Mouse (Mus musculus) limb, embryonic 13.5 days (tissue): ENCODE measurements around the gene Slitrk4. TPM values are rescaled to one million over a fixed set of nuclear protein-coding genes. Genes with fewer than 3 reads are reported as not detected.

Experiments used
- ATAC-seq: fragments of 200-750 bp; cut with Nextera tagmentation; 2 replicates; pipeline ENCODE4 v1.8.0; 2017; ENCODE audit warnings: low read depth, moderate number of reproducible peaks, moderate TSS enrichment; ENCODE audit not compliant: low FRiP score
- H3K27ac ChIP-seq: fragments of 300-500 bp; sonication (generic); 2 replicates; pipeline ENCODE4 v1.5.1; 2015; ENCODE audit warnings: inconsistent platforms, mild to moderate bottlenecking, moderate library complexity
- H3K27me3 ChIP-seq: fragments of 300-500 bp; sonication (generic); 2 replicates; pipeline ENCODE4 v1.6.1; 2015; ENCODE audit warnings: mild to moderate bottlenecking, inconsistent platforms
- H3K36me3 ChIP-seq: fragments of 300-500 bp; sonication (generic); 2 replicates; pipeline ENCODE4 v1.6.1; 2015; ENCODE audit warnings: inconsistent platforms, mild to moderate bottlenecking, moderate library complexity
- H3K4me1 ChIP-seq: fragments of 300-500 bp; sonication (generic); 2 replicates; pipeline ENCODE4 v1.6.1; 2015; ENCODE audit warnings: inconsistent platforms
- H3K4me2 ChIP-seq: fragments of 300-500 bp; sonication (generic); replicated peaks from 2 replicates; pipeline ENCODE4 v1.6.1; 2015; ENCODE audit warnings: inconsistent platforms, mild to moderate bottlenecking, moderate library complexity
- H3K4me3 ChIP-seq: fragments of 300-500 bp; sonication (generic); 2 replicates; pipeline ENCODE4 v1.5.1; 2015; ENCODE audit warnings: moderate library complexity, mild to moderate bottlenecking, inconsistent platforms
- H3K9ac ChIP-seq: fragments of 300-500 bp; sonication (generic); 2 replicates; pipeline ENCODE4 v1.6.1; 2015; ENCODE audit warnings: mild to moderate bottlenecking, inconsistent platforms
- H3K9me3 ChIP-seq: fragments of 300-500 bp; sonication (generic); 2 replicates; pipeline ENCODE4 v1.6.1; 2016; ENCODE audit warnings: inconsistent platforms
- WGBS: fragments of 180-500 bp; shearing (Covaris S2); methylation state at CpG from one replicate; pipeline ENCODE4 v1.1.7; 2015; 5-methylcytosine and 5-hydroxymethylcytosine counted together
- polyA plus RNA-seq: library from polyadenylated mRNA; unstranded; fragments of >200 nt; fragmentation: Nextera tagmentation; extraction: Ambion mirVana; gene quantifications from 2 replicates; pipeline ENCODE4 v1.2.1, GENCODE M21; 2015

Slitrk4 gene
- 2.4 and 3.1 TPM in 2 replicates for polyA plus RNA-seq

DNA sequence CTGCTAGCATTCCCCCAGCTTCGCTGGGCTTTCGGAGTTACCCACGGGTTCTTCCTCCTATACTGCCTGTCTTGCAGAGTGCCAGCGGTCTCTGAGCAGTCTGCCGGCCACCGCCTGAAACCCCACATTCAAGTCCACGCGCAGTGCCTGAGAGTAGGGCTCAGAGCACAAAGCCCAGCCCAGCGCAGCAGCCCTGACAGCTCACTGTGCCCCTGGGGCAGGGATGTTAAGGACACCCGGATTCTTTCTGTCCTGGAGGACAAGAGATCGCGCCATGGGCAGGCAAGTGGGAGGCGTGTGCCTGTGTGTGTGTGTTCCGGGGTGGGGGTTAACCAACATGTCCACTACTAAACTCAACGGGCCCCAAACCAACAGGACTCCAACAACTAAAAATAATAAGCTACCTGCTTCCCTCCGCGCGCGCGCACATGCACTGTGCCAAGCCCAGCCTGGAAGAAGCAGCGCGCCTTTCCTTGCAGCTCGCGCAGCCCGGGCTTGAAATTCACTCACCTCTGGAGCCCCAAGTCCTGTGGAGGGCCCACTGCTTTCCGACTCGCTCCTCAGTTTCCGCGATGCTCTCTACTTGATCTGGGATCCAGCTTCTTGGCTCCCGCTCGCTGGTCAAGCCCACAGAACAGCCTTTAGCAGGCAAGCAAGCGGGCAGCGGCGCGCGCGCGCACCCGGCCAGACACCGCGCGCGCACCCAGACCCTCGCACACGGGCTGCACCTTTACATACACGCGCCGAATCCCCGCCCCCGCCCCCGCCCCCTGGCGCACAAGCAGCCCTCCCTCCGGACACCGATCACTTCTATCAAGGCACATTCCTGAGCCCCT is at the start of gene Slitrk4:
Slitrk4 (minus strand) TSS at position 707 of the 836 bp plus-strand sequence.
- WGBS: 8% methylated on average over 50 of the region's 54 CpGs
- peak within 1 kb of the TSS; percentile 48 for H3K4me3 ChIP-seq
- peak within 1 kb of the TSS; percentile 54 for H3K9ac ChIP-seq
- H3K4me2 ChIP-seq: peak within 1 kb of the TSS; percentile 79
- no peaks in the 10 kb centered on the region for H3K36me3 ChIP-seq
- H3K9me3 ChIP-seq: no peaks in the 10 kb centered on the region
- peaks cover 7% of the 10 kb centered on the region; the same call in 1 of the 2 replicates for H3K27me3 ChIP-seq
- peak; percentile 67 for ATAC-seq
- no peaks in the 10 kb centered on the region for H3K4me1 ChIP-seq
- no peak within 1 kb of the TSS for H3K27ac ChIP-seq

- Histone ChIP-seq H3K4me3 (no peak overlapping the region), H3K27ac (no peak overlapping the region), H3K36me3 (no peaks in the 10 kb centered on the region), H3K4me2 (no peak overlapping the region), H3K4me1 (no peaks in the 10 kb centered on the region), H3K27me3 (no peaks in the 10 kb centered on the region), H3K9ac (no peak overlapping the region), H3K9me3 (no peaks in the 10 kb centered on the region)
- WGBS: 70% methylated on average over 2 of the region's 2 CpGs
- no peak for ATAC-seq
These were observed 42.7 kb upstream of the Slitrk4 start for GRCm38 (mm10) chrX:64319501-64319900.

- H3K4me2 ChIP-seq: peak overlapping the region; percentile 79
- ATAC-seq: no peak
These were observed 1.1 kb upstream of the Slitrk4 start for GRCm38 (mm10) chrX:64277991-64278301.

DNA sequence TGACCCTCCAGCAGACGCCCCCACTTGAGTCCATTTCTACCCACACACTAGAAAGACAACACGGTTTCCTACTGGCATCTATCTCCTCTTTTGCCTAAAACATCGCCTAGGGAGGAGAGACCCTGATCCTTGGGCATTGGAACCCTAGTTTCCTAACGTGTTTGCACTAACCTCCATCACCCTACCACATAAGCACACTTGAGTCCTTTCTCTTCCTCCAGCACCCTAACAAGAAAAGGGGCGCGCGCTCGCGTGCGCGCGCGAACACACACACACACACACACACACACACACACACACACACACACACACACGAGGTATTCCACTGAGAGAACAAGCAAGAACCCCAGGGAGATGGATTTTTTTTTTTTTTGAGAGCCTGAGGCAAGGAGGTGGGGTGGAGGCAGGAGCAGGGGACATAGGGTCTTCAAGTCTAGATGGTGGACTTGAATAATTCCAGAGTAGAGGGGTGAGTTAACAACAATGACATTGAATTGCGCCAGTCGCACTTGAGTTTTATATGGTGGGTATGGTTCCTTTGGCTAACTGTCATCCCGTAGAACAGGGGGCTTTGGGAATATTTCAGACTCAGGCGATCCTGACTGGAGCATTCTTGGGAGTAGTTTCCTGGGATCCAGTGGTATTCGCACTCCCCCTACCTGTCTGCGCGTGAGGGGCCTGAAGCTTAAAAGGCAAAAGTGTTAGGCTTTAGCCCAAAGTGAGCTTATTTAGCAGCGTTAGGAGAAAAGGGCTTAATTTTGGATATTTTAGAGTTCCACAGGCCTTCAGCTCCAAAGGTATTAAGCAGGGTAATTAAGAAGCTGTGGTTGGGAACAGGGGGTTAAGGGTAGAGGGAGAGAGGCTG is 562 bp upstream of the Slitrk4 start:
- Histone ChIP-seq H3K9ac (no peak overlapping the region), H3K27ac (no peak overlapping the region), H3K9me3 (no peaks in the 10 kb centered on the region), H3K4me1 (no peaks in the 10 kb centered on the region), H3K4me2 (peak overlapping the region; percentile 79), H3K4me3 (peak overlapping the region; percentile 48), H3K27me3 (peaks cover 7% of the 10 kb centered on the region; the same call in 1 of the 2 replicates), H3K36me3 (no peaks in the 10 kb centered on the region)
- ATAC-seq: no peak
- 21% methylated on average over 21 of the region's 22 CpGs for WGBS

More at GRCm38 (mm10) chrX:64277991-64278301, 1.1 kb upstream of the Slitrk4 start:
- 29% methylated on average over 6 of the region's 6 CpGs for WGBS
- Histone ChIP-seq H3K9me3 (no peaks in the 10 kb centered on the region), H3K4me1 (no peaks in the 10 kb centered on the region), H3K9ac (no peak overlapping the region), H3K27me3 (peaks cover 7% of the 10 kb centered on the region; the same call in 1 of the 2 replicates), H3K36me3 (no peaks in the 10 kb centered on the region), H3K4me3 (peak overlapping the region; percentile 48), H3K27ac (no peak overlapping the region)

DNA sequence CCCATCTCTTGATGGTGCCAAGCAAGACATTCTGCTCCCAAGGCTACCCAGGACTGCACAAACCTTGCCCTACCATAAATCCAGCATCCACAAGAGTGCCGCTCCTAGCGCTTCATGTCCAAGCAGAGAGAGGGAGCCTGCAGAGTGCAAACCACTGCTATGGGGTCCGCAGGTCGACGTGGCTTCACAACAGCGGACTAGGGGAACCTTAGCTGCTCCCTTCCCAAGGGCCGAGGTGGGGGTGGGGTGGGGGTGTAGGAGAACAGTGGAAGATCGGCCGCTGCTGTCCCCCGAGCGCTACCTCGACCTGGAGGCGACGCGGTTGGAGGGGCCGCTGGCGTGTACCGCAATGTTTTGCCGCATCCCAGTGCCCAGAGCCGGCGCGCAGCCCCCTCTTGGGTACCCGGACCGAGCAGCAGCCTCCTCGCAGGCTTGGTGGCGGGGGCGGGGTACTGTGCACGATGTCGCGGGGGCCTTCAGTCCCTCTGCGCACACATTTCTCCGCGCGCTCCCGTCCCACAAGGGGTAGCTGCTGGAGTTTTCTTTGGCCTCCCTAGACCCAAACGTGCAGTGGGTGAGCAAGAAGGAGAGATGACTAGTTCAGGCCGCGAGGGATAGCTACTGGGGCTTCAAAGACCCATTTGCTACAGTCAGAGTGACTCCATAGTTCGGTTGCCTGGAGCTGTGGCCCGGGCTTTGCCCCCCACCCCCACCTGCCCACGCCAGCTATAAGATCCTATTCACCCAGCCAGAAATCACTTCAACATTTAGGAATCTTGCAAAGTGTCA is 1.1 kb downstream of the Slitrk4 start:
- Histone ChIP-seq H3K4me1 (no peaks in the 10 kb centered on the region), H3K27ac (no peak overlapping the region), H3K4me3 (peak overlapping the region; percentile 48), H3K9ac (peak overlapping the region; percentile 54), H3K36me3 (no peaks in the 10 kb centered on the region), H3K4me2 (peak overlapping the region; percentile 79), H3K27me3 (peaks cover 7% of the 10 kb centered on the region; the same call in 1 of the 2 replicates), H3K9me3 (no peaks in the 10 kb centered on the region)
- peak; percentile 48; the same call in 1 of the 2 replicates for ATAC-seq
- WGBS: 6% methylated on average over 40 of the region's 41 CpGs

DNA sequence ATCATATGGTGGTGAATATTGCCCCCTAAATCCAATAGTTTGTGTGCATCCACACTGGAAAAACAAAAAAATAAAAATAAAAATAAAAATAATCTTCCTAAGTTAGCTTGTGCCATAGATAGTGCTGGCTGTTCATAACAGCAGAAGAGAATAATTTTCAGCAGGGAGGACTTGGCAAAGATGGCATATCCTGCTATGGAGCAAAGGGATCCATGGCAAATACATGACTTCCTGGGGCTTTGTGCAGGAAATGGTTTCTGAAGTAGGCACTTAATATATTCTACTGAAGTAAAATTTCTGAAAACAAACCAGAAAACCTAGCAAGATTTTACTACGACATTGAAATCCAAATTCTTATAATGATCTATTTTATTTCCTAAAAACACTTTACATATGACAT is 13.3 kb downstream of the Slitrk4 start:
- Histone ChIP-seq H3K9ac (no peak overlapping the region), H3K9me3 (no peaks in the 10 kb centered on the region), H3K4me2 (no peak overlapping the region), H3K27me3 (no peaks in the 10 kb centered on the region), H3K4me3 (no peak overlapping the region), H3K4me1 (no peaks in the 10 kb centered on the region), H3K27ac (no peak overlapping the region), H3K36me3 (no peaks in the 10 kb centered on the region)
- WGBS: 81% methylated on average over 1 of the region's 1 CpGs
- no peak for ATAC-seq

Other genes with a start within 250 kb of the Slitrk4 start
- not detected in 2 replicates for gene Gm6760, start 124.8 kb downstream of the Slitrk4 start, polyA plus RNA-seq
- gene 3830417A13Rik, start 103.4 kb downstream of the Slitrk4 start, polyA plus RNA-seq: 1.1 and 1.2 TPM in 2 replicates